Mouse (Mus musculus) cortical plate, adult 2 months (tissue): ENCODE measurements around the gene Bmp2k. TPM values are rescaled to one million over a fixed set of nuclear protein-coding genes. Genes with fewer than 3 reads are reported as not detected.

ENCODE experiments used
- H3K27ac ChIP-seq: fragments of 200-500 bp; 2 replicates; pipeline ENCODE4 v1.5.1; 2012; ENCODE audit warnings: low read length, control low read depth, inconsistent platforms; ENCODE audit not compliant: insufficient read depth
- H3K4me1 ChIP-seq: fragments of 200-500 bp; 2 replicates; pipeline ENCODE4 v1.6.1; 2011; ENCODE audit warnings: low read length; ENCODE audit not compliant: control insufficient read depth, insufficient read depth
- H3K4me3 ChIP-seq: fragments of 200-500 bp; 2 replicates; pipeline ENCODE4 v1.5.1; 2011; ENCODE audit warnings: mild to moderate bottlenecking, low read length, control low read depth; ENCODE audit not compliant: insufficient read depth
- CTCF ChIP-seq: fragments of 200-500 bp; IDR thresholded peaks from 2 replicates; pipeline ENCODE4 v1.5.1; 2011; ENCODE audit warnings: mild to moderate bottlenecking, control low read depth, low read length; ENCODE audit not compliant: insufficient read depth; ENCODE audit errors: extremely low read depth
- POLR2A ChIP-seq: fragments of 200-500 bp; IDR thresholded peaks from 2 replicates; pipeline ENCODE4 v1.6.1; 2011; ENCODE audit warnings: mild to moderate bottlenecking, low read length, control low read depth; ENCODE audit not compliant: insufficient read depth; ENCODE audit errors: extremely low read depth
- polyA plus RNA-seq: library from polyadenylated mRNA; depleted of rRNA; stranded (reverse); fragments of >200 nt; gene quantifications from 2 replicates; pipeline ENCODE4 v1.2.3, GENCODE M21; 2012

The Bmp2k gene
- polyA plus RNA-seq, 1 experiment, result 10.5 TPM

DNA sequence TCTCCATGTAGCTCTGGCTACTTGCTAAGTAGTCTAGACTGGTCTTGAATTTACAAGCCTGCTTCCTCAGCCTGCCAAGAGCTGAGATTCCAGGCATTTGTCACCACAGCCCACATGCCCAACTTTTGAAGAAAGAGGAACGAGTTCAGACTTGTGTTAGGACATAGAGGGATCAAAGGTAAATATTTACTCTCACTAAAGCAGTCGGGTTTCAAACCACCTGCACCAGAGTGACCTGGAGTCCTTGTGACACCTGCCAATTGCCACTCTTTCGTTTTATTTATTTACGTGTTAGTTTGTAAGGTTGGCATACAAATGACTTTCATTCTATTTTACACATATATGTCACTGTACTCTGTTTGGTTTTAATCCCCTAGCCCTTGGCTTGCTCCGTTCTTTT lies 36.4 kb upstream of the Bmp2k start:
- no peak overlapping the region for H3K27ac ChIP-seq
- TF ChIP-seq POLR2A, result no peak
- no peak for TF ChIP-seq CTCF
- H3K4me3 ChIP-seq, result no peak overlapping the region
- no peaks in the 10 kb centered on the region; the same call in 1 of the 2 replicates for H3K4me1 ChIP-seq

GRCm38 (mm10) chr5:96961852-96962251 lies 35.6 kb upstream of the Bmp2k start:
- no peak for TF ChIP-seq POLR2A
- TF ChIP-seq CTCF, result no peak
- no peaks in the 10 kb centered on the region; the same call in 1 of the 2 replicates for H3K4me1 ChIP-seq

DNA sequence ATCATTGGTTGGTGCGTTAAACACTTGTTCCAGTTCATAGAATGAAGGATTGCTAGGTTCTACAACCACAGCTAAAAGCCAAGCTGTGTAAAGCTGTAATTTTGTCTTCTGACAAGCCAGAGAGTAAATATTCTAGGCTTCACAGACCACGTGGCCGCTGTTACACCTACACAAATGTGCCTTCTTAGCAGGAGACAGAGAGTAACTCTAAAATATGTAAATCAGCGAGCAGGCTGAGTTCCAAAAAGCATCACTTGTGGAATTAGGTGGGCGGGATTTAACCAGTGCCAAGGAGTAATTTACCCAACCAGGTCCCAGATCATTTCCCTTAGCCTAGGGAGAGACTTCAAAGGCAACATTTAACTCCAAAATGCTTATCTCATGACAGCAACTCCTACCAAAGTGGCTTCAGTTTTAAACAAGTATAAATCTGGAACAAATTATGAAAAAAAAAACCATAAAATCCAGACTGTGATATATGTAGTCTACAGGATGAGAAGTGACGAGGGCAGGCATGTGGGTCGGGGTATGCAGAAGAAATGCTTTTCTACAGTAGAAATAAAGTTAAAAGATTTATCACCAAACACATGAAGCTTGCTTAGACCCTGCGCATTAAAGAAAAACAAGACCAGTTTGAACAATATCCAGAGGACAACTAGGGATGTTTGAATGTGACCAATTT lies 35.1 kb upstream of the Bmp2k start:
- no peak overlapping the region for H3K4me3 ChIP-seq
- H3K27ac ChIP-seq, result no peak overlapping the region
- no peaks in the 10 kb centered on the region; the same call in 1 of the 2 replicates for H3K4me1 ChIP-seq
- no peak for TF ChIP-seq POLR2A

More at GRCm38 (mm10) chr5:96961852-96962251, 35.6 kb upstream of the Bmp2k start:
- no peak overlapping the region for H3K27ac ChIP-seq
- no peak overlapping the region for H3K4me3 ChIP-seq

GRCm38 (mm10) chr5:96962934-96963301 lies 34.6 kb upstream of the Bmp2k start:
- TF ChIP-seq CTCF (no peak), POLR2A (no peak)
- Histone ChIP-seq H3K4me3 (no peak overlapping the region), H3K4me1 (no peaks in the 10 kb centered on the region; the same call in 1 of the 2 replicates), H3K27ac (no peak overlapping the region)

GRCm38 (mm10) chr5:96964062-96965028 lies 33.1 kb upstream of the Bmp2k start:
- H3K27ac ChIP-seq, result no peak overlapping the region
- H3K4me1 ChIP-seq, result no peaks in the 10 kb centered on the region; the same call in 1 of the 2 replicates
- no peak overlapping the region for H3K4me3 ChIP-seq
- TF ChIP-seq CTCF, result no peak
- TF ChIP-seq POLR2A, result no peak

DNA sequence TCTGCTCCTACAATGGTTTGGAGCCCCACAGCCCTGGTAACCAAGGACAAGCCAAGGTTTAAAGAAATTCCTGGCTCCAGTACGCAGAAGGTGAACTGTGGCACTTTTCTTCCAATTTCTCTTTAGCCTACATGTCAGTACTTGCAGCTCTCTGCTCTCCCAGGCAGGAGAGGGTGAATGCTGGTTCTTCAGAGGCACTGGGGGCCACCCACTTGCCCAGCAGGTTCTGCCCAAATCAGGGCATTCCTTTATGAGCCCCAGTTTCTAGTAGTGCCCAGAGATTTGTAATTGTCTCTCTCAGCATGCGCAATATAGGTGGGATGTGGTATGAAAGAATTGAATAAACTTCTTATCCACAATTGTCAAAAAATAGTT lies 32.5 kb upstream of the Bmp2k start:
- H3K4me3 ChIP-seq, result no peak overlapping the region
- no peak for TF ChIP-seq CTCF
- TF ChIP-seq POLR2A, result no peak
- no peaks in the 10 kb centered on the region; the same call in 1 of the 2 replicates for H3K4me1 ChIP-seq
- no peak overlapping the region for H3K27ac ChIP-seq

GRCm38 (mm10) chr5:96965503-96965902 lies 32.0 kb upstream of the Bmp2k start:
- no peak for TF ChIP-seq POLR2A
- no peak for TF ChIP-seq CTCF
- H3K27ac ChIP-seq, result no peak overlapping the region
- no peak overlapping the region for H3K4me3 ChIP-seq
- no peaks in the 10 kb centered on the region; the same call in 1 of the 2 replicates for H3K4me1 ChIP-seq

GRCm38 (mm10) chr5:96968628-96969027 lies 28.9 kb upstream of the Bmp2k start:
- no peak for TF ChIP-seq POLR2A
- no peak for TF ChIP-seq CTCF
- no peak overlapping the region for H3K27ac ChIP-seq
- no peaks in the 10 kb centered on the region for H3K4me1 ChIP-seq
- H3K4me3 ChIP-seq, result no peak overlapping the region

DNA sequence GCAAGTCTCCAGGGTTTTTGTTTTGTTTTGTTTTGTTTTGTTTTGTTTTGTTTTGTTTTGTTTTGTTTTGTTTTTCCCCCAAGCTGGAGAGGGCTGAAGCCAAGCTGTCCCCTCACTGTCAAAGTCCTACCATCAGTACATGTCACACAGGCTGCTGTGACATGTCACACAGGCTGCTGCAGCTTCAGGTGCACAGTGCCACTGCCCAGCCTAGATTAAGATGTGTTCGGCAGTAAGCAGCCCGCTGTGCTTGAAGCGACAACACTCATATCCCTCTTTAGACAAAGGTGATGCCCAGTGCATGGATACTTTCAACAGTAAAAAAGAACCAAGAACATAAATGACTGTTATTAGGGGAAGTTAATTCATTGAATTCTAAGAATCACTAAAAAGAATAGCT lies 28.5 kb upstream of the Bmp2k start:
- Histone ChIP-seq H3K4me3 (no peak overlapping the region), H3K27ac (no peak overlapping the region), H3K4me1 (no peaks in the 10 kb centered on the region)
- no peak for TF ChIP-seq POLR2A
- TF ChIP-seq CTCF, result no peak
